In the genomic region with DNA sequence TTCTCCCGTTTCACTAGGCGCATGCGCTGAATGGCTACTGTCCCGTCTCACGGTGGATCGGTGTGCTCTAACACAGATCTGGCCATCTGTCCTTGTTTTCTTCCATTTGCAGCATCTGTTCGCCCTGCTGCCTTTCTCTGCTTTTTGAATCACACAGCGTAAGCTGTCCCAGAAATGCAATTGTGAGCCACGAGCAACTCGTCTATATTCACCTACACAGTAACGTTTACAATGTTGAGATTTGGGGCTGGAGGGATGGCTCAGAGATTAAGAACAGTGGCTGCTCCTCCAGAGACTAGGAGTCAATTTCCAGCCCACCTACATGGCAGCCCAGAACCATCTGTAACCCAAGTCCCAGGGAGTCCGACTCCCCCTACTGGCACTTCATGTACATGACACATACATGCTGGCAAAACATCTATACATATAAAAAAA, we compare ENCODE assay signal across 10 mouse cellular contexts.
DNase-seq lines count a peak whose midpoint lies in the region; TF ChIP-seq lines count a peak whose summit lies in the region.
"Had no signal": no experiment of that assay in that cellular context is flagged by ENCODE, and none has a peak within 500 bp of the region (broad histone marks: within the 10 kb centered on the region; RNA-seq: fewer than 3 reads in every experiment).

No protein-coding gene starts in this region.

- peak; percentile 9; the same call in 1 of the 2 replicates for TF ChIP-seq CTCF in bone marrow, adult 2 months (IDR thresholded peaks at IDR 0.05; ENCODE audit: control insufficient read depth, insufficient read depth, low read length)

- WGBS in bone marrow, adult 2 months: 90% methylated on average over 12 of the region's 12 CpGs

- peak; percentile 47 for DNase-seq in ES-E14 (ENCODE audit: low read depth, low spot score)
- peak; percentile 37 to 41 for DNase-seq in frontal cortex, postnatal 14 days (ENCODE audit: low spot score in 2 of 2)
- peak; percentile 79 to 89 for DNase-seq in left cerebral cortex, postnatal 25 days (ENCODE audit: low spot score in 2 of 2)
- no peak for DNase-seq in neural tube, embryonic 10.5 days (ENCODE audit: extremely low spot score, low spot score)
- no peak for DNase-seq in kidney, adult 8-10 months
- no peak for DNase-seq in gastrocnemius, postnatal 25 days
- no peak for DNase-seq in urinary bladder, postnatal 25 days (ENCODE audit: low spot score)
- DNase-seq: adrenal gland, postnatal 36 days had no signal

- H3K27ac ChIP-seq in ES-E14 (ENCODE audit: insufficient read depth, low read depth, low read length, poor library complexity, severe bottlenecking): no peak overlapping the region
- no peak overlapping the region for H3K27ac ChIP-seq in bone marrow, adult 2 months (ENCODE audit: control insufficient read depth, insufficient read depth, low read depth, low read length, poor library complexity)
- H3K27ac ChIP-seq: lung, embryonic 15.5 days had no signal

- in situ Hi-C loops in ES-E14 (cut with MboI; ENCODE audit: low sequenced_read_pairs in 2 of 2, unreplicated experiment in 2 of 2): no loop called here

- no peaks in the 10 kb centered on the region for H3K36me3 ChIP-seq in ES-E14 (ENCODE audit: control insufficient read depth, insufficient read depth, low read length, poor library complexity, severe bottlenecking)
- H3K36me3 ChIP-seq: lung, embryonic 15.5 days had no signal

- intact Hi-C loops in left cerebral cortex, postnatal 25 days (cut with DNase I): loop anchor here (5.0 kb wide), 1 partner anchor 89 kb away; no protein-coding TSS in a partner anchor

- H3K4me1 ChIP-seq in ES-E14 (ENCODE audit: control insufficient read depth in 2 of 2, insufficient read depth in 2 of 2, low read length in 2 of 2, poor library complexity in 1 of 2): peaks cover 0 to 2% of the 10 kb centered on the region in 2 experiments; a peak in 1 of 4 replicates
- no peaks in the 10 kb centered on the region for H3K4me1 ChIP-seq in bone marrow, adult 2 months (ENCODE audit: control insufficient read depth, insufficient read depth, low read length)
- H3K4me1 ChIP-seq: lung, embryonic 15.5 days had no signal

- TF ChIP-seq POLR2A in bone marrow, adult 2 months (IDR thresholded peaks at IDR 0.05; ENCODE audit: borderline replicate concordance, control insufficient read depth, low read depth, low read length): no peak

- H3K9ac ChIP-seq in ES-E14 (ENCODE audit: insufficient read depth, low read depth, low read length, poor library complexity, severe bottlenecking): no peak overlapping the region
- H3K9ac ChIP-seq: lung, embryonic 15.5 days had no signal

- H3K9me3 ChIP-seq in ES-E14 (ENCODE audit: control insufficient read depth, insufficient read depth, low read depth, low read length): no peaks in the 10 kb centered on the region
- H3K9me3 ChIP-seq: lung, embryonic 15.5 days had no signal

- H3K4me3 ChIP-seq in ES-E14 (ENCODE audit: insufficient read depth in 1 of 2, low read depth in 1 of 2, low read length in 2 of 2, poor library complexity in 1 of 2, severe bottlenecking in 1 of 2): no peak overlapping the region
- H3K4me3 ChIP-seq in bone marrow, adult 2 months (replicated peaks; ENCODE audit: control insufficient read depth, low read depth, low read length): no peak overlapping the region
- H3K4me3 ChIP-seq: lung, embryonic 15.5 days had no signal

TF ChIP-seq in ES-E14, 5 proteins besides CTCF, POLR2A, EP300 and RAD21:
- TF ChIP-seq MAFK (IDR thresholded peaks at IDR 0.05; ENCODE audit: insufficient read depth, low read depth, low read length): no peak
- TF ChIP-seq ZNF384 (IDR thresholded peaks at IDR 0.05; ENCODE audit: low read depth, low read length): peak; percentile 85; the same call in 1 of the 2 replicates

Comparison
In these comparisons a context has a peak if more than half of its experiments do, and no peak if none do; other contexts are left out.
1. DNase-seq: peak in ES-E14 (single experiment), frontal cortex, postnatal 14 days (2 of 2) and left cerebral cortex, postnatal 25 days (2 of 2); none in neural tube, embryonic 10.5 days (single experiment), kidney, adult 8-10 months (0 of 2), gastrocnemius, postnatal 25 days (single experiment) and urinary bladder, postnatal 25 days (single experiment).